Mouse (Mus musculus) liver, adult (tissue): ENCODE data around the gene Polr2a.

Experiments
- GATA4 ChIP-seq: IDR thresholded peaks from 2 replicates; pipeline ENCODE4 v1.6.1; 2014; ENCODE audit warnings: mild to moderate bottlenecking, low read length; ENCODE audit not compliant: insufficient replicate concordance

Gene Polr2a

DNA sequence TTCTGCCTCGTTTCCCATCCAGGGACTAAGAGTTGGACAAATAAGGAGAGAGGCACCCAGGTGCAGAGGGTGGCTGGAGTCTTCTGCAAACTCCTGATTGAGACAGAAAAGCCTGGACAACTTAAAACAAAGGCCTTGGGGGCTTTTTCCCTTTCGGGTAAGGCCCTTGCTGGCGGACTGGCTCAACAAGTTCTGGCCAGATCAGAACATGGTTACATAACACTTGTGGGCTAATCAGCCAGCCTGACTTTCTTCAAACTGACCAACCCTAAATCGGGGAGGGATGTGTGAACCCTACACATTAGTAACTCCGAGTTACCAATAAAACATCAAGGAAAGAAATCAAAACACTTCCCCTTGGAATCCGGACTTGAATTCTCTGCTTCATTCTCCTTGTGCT, 37.6 kb downstream of the Polr2a start:
- TF ChIP-seq GATA4 = no peak

DNA sequence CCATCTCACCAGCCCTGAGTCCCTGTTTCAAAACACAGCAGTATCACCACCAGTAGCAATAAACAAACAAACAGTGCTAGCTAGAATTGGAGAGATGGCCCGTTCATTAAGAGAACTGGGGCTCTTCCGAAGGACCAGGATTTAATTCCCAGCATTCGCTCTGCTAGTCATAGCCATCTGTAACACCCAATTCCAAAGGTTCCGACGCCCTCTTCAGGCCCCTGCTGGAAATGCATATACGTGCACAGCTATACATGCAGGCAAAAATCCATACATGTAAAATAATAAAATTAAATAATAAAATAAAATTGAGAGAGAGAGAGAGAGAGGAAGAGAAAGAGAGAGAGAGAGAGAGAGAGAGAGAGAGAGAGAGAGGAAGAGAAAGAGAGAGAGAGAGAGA, 39.0 kb downstream of the Polr2a start:
- no peak for TF ChIP-seq GATA4

DNA sequence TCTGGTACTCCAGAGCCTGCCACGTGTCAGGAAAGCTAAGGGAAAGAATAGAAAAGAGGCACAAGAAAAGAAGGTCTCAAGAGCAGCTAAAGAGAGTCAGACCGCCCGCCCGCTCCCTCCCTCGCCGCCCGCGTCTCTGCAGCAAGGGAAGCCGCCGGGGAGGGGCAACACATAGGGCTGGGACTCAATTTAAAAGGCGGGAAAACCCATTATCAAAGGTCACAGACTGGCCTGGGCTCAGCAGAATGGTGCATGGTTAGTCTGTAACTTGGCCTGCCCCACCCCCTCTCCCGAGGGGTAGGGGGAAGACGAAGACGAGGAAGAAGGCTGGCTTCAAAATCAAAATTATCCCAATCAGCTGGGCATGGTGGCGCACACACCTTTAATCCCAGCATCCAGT, 39.8 kb downstream of the Polr2a start:
- no peak for TF ChIP-seq GATA4

DNA sequence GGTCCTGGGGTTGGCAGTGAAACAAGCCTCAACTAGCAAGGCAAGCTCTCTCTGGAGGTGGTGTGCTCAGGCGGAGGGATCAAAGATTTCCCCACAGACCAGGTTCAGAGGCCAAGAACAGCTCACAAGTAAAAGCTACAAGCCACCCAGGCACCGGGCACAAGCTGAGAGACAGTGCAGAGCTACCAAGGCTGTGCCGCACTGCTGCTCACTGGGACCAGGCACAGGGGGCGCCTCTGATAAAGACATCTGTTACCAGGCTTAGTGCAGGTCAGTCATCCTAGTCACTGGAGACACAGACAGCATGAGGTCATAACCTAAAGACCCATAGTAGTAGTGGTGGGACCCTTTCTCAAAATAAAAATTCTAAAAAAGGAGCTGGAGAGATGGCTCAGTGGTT, 41.5 kb downstream of the Polr2a start:
- TF ChIP-seq GATA4 = no peak

DNA sequence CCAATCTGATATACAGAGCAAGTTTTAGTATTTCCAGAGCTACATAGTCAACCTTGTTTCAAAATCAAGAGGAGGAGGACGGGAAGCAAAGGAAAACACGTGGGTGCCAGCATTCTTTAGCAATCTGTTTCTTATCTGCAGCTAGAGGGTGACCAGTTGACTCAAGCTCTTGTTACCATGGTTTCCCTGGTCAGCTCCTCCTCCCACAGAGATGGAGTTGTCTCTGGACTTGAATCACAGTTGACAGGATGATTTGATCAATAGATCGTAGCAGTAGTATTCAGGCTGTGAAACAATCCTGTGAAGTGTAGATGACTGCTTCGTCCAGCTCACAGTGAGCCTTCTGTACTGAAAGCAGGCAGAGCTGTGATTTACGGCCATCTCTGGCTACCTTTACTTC, 42.5 kb downstream of the Polr2a start:
- TF ChIP-seq GATA4 = peak; percentile 99

DNA sequence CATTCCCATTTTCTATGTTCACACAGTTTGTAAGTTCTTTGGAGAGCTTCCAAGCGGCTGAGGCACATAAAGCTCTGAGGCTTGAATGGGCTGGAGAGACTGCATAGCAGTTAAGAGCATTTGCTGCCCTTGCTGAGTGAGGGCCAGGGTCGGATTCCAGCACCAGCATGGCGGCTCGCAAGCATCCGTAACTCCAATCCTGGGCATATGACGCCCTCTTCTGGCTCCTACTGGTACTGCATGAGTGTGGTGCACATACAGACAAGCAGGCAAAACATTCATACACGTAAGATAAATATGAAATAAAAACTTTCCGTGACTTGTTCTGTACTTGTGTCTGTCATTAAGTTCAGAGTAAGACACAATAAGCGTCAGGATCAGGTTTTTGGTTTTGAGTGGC, 43.0 kb downstream of the Polr2a start:
- TF ChIP-seq GATA4 = no peak

DNA sequence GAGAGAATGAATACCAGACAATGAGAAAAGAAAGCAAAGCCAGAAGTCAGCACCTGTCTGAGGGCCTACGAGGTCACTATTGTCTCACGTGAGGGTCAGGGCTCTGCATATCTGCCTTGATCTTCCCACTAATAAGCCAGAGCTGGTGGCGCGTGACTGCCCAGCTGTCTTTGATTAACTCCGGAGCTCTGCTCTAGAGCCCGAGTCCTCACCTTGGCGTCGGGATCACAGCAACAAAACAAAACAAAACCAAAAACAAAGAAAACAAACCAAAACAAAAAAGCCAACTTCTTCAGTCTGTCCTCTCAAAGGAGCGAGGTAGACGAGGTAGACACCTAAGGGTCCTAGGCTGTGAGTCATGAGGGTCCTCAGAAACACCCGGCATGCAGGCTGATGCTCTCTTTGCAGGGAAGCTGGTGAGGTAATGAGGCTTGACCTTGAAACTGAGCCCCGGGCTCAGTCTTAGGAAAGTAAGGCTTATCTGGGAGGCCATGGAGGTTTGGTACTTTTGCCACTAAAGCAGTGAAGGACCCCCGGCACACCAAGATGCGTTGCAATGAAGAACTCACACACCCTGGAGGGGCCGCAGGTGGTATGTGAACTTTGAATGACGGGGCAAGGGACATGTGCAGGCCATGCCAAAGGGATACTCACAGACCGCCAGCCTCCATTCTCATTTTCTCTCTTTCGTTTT, 43.7 kb downstream of the Polr2a start:
- no peak for TF ChIP-seq GATA4

DNA sequence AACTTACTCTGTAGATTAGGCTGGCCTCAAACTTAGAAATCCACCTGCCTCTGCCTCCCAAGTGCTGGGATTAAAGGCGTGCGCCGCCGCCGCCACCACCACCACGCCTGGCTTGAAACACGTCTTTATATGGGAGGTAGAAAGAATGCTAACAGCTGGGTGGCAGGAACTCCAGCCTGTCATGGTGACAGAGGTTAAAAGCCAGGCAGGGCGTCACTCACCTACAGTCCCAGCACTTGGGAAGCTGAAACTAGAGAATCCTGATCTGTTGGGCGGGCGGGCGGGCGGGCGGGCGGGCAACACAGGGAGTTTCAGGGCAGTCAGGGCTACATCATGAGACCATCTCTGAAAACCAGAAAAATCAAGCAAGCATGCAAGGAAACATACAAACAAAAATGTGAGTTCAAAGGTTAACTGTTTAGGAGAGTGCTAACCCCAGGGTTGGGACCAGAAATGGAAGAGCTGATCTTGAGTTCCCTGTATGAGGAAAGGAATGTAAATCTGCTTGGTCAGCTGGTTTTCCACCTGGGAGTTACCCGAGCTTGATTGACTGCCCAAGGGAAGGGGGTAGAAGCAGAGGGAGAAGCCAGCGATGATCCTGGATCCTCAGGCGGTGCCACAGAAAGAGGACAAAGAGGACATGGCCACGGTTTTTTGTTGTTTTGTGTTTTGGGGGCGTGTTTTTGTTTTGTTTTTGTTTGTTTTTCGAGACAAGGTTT, 45.3 kb downstream of the Polr2a start:
- no peak for TF ChIP-seq GATA4

DNA sequence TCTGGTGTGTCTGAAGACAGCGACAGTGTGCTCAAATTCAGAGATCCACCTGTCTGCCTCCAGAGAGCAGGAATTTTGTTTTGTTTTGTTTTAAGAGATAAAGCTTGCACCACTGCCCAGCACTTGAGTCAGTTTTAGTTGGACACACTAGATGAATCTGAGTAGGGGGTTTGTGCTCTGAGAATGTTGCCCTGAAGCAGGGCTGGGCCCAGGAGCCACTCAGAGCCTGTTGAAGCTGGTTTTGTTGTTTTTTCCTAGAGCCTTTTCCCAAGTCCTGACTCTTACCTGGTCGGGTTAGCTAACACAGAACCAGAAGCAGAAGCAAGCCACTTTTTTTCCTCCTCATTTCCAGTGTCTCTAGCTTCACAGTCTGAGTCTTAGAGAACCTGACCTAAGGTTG, 47.4 kb downstream of the Polr2a start:
- TF ChIP-seq GATA4 = no peak

DNA sequence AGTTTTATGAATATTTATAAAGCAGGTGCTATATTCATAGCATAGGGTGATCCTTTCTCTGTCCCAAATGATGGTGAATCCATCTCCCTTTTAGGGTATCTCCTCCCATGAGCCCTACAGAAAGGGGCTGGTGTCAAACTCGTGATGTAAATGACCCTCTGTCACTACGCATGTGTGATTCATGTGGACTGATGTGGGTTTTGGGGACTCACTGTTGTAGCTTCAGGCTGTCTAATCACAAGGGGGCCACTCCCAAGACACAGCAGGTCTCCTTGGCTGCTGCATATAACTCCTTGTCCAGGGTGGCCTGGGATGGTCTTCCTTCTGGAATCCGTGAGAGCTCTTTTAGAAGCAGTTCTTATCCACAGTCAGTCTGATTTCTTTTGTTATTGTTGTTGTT, 48.0 kb downstream of the Polr2a start:
- TF ChIP-seq GATA4 = no peak

DNA sequence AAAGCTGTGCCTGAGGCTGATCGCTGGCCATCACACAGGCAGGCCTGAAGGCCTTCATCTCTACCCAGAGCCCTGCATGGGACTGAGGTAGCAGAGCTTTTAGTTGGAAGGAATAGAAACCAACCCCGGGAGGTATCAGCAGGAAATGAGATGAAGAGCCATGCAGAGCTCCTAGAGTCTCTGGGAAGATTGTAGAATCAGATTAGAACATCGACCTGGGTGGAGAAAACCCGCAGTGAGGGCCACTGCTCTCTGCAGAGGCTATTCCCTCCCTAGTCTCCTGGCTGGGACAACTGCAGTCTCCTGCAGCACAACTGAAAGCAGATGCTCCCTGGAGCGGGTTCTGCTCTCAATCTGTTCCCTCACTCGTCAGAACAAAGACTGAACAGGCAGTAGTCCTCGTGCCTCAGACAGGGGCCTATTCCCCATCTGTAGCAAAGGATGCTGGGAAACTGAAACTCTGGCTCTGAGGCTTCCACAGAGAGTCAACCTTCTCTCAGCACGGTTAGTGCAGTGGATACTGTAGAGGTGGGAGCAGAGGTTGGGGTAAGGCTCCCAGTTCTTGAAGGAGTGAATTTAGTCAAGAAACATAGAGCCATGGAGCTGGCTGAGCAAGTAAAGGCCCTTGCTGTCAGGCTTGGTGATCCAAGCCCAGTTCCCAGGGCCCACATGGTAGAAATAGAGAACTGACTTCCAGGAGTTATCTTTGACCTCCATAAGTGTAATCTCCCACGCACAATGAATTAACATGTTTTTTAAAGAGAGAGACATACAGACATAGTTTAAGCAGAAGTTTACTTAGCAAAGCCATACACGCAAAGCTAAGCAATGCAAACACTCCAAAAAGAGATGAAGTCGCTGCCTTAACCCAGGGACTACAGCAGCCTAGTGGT, 48.6 kb downstream of the Polr2a start:
- TF ChIP-seq GATA4 = no peak

DNA sequence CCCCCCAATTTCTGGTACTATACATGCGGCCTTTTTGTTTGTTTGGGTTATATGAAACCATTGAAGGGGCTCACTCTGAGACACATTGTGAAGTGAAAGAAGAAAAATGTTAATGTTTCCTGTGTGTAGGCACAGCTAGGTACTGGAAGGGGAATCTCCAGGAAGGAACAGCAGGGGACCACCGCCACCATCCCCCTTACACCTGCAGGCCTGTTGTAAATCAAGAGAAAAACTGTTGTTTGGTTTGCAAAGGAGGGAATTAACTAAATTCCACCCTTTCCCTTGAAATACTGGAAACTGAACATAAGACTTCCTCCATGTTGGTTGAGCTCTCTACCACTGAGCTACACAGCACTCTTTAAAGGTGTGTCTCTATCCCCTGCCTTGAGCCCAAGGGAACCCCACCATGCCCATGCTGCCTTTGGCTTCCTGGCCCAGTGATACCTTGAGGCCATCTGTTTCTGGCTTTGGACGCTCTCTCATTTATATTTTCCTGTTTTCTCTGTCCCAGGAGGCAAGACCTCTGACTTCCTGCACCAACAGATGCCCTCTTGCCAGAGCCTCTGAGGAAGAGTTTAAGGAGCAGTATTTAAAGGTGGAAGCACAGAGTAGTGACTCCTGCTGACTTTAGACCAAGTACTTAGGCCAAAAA, 49.7 kb downstream of the Polr2a start:
- TF ChIP-seq GATA4 = no peak

DNA sequence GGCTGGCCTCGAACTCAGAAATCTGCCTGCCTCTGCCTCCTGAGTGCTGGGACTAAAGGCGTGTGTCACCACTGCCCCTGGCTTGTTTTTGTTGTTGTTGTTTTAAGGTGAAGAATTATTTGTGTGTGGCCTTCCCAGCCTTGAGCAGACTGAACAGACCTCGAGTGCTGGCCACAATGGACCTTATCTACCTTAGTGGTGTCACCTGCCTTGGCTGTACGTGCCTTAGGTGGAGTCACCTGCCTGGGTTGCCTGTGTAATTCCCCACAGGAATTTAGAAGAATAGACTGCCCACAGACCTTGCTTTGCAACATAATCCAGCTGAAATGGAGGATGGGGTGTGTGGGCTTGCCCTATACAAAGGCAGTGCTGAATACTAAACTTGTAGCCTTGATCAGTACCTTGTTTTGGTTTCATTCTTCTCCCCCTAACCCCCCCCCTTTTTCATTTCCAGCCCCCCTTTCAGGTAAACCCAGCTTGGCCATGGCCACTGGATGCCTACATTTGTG, 50.5 kb downstream of the Polr2a start:
- no peak for TF ChIP-seq GATA4

DNA sequence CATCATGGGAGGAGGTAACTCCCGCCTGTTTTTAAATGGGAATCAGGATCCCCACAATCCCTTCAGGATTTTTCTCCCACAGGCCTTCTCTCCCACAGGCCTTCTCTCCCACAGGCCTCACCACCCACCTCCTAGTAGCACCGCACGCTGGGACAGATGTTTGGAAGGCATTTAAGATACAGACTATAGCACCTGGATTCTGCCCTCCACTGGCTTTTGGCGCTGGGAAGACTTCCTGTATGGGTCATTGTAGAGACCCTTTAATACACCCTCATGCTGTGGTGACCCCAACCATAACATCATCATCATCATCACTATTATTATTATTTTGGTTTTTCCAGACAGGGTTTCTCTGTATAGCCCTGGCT, 51.0 kb downstream of the Polr2a start:
- no peak for TF ChIP-seq GATA4

DNA sequence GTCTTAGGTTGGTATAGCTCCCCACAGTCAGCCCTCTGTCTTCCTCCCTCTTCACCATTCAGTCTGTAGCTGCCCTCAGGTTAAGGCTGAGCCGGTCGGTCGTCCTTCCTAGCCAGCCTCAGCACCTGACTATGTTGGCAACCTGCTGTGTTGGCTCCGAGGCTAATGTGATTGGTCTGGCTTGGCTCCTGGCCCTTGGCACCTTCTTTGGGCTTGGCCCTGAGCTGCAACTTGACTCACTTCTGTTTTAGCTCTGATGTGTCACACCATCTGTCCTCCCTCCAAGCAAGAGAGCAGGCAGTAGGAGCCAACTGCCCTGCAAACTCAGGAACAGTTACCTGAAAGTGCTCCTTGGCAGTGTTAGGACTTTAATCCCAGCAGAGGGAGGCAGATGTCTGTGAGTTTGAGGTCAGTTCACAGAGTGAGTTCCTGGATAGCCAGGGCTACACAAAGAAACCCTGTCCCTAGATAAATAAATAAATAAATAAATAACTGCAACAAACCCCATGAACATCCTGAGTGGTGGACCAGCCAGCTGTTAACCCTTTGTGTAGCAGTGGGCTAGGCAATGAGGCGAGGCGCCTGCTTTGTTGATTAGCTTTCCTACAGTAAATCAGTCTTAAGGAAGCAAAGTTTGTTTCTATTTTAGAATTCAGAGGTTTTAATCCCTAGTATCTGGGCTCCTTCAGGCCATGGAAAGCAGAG, 51.5 kb downstream of the Polr2a start:
- TF ChIP-seq GATA4 = no peak
